Mouse (Mus musculus) hindbrain, embryonic 11.5 days (tissue): ENCODE results near the gene Naa38. TPM values are rescaled to one million over a fixed set of nuclear protein-coding genes. Genes with fewer than 3 reads are reported as not detected.

Experiments used
- ATAC-seq: fragments of 200-750 bp; cut with Nextera tagmentation; 2 replicates; pipeline ENCODE4 v1.8.0; 2017; ENCODE audit warnings: mild to moderate bottlenecking, moderate TSS enrichment, moderate library complexity; ENCODE audit not compliant: low FRiP score
- DNase-seq: peaks from one replicate; pipeline ENCODE4 v3.0.0-alpha.2; 2015; ENCODE audit warnings: low spot score
- H3K27ac ChIP-seq: fragments of 300-500 bp; sonication (generic); 2 replicates; pipeline ENCODE4 v1.5.1; 2014; ENCODE audit warnings: mild to moderate bottlenecking, low read depth, low read length
- H3K27me3 ChIP-seq: fragments of 300-500 bp; sonication (generic); 2 replicates; pipeline ENCODE4 v1.6.1; 2014; ENCODE audit warnings: mild to moderate bottlenecking, low read length, moderate library complexity, mixed read lengths; ENCODE audit not compliant: control insufficient read depth, insufficient read depth
- H3K36me3 ChIP-seq: fragments of 300-500 bp; sonication (generic); 2 replicates; pipeline ENCODE4 v1.6.1; 2014; ENCODE audit warnings: mild to moderate bottlenecking, low read length, moderate library complexity, mixed read lengths; ENCODE audit not compliant: control insufficient read depth, insufficient read depth
- H3K4me1 ChIP-seq: fragments of 300-500 bp; sonication (generic); replicated peaks from 2 replicates; pipeline ENCODE4 v1.6.1; 2014; ENCODE audit warnings: low read length, mixed read lengths; ENCODE audit not compliant: control insufficient read depth, insufficient read depth
- H3K4me2 ChIP-seq: fragments of 300-500 bp; sonication (generic); replicated peaks from 2 replicates; pipeline ENCODE4 v1.6.1; 2014; ENCODE audit warnings: mild to moderate bottlenecking, low read depth, low read length
- H3K4me3 ChIP-seq: fragments of 300-500 bp; sonication (generic); 2 replicates; pipeline ENCODE4 v1.5.1; 2014; ENCODE audit warnings: low read depth, low read length
- H3K9ac ChIP-seq: fragments of 300-500 bp; sonication (generic); 2 replicates; pipeline ENCODE4 v1.6.1; 2014; ENCODE audit warnings: low read depth, low read length
- H3K9me3 ChIP-seq: fragments of 300-500 bp; sonication (generic); 2 replicates; pipeline ENCODE4 v1.6.1; 2016; ENCODE audit warnings: low read length; ENCODE audit not compliant: control insufficient read depth
- WGBS: fragments of 180-500 bp; shearing (Covaris S2); extraction: QIAGEN DNeasy Blood & Tissue Kit; methylation state at CpG from one replicate; pipeline ENCODE4 v1.1.7; 2014; 5-methylcytosine and 5-hydroxymethylcytosine counted together
- polyA plus RNA-seq: library from polyadenylated mRNA; unstranded; fragments of >200 nt; fragmentation: Nextera tagmentation; extraction: Ambion mirVana; gene quantifications from 2 replicates; pipeline ENCODE4 v1.2.1, GENCODE M21; 2014

Naa38 gene
- polyA plus RNA-seq, 1 experiment from 2014 or later, result 120 TPM

GRCm38 (mm10) chr11:69409378-69410044 is 14.2 kb downstream of the Naa38 start:
- ATAC-seq (peak; percentile 45), DNase-seq (peak; percentile 91)
- Histone ChIP-seq H3K36me3 (peaks cover 20% of the 10 kb centered on the region), H3K4me3 (peak overlapping the region; percentile 88), H3K4me1 (peaks cover 26% of the 10 kb centered on the region), H3K27ac (peak overlapping the region; percentile 98), H3K4me2 (peak overlapping the region; percentile 99), H3K27me3 (no peaks in the 10 kb centered on the region), H3K9ac (peak overlapping the region; percentile 95), H3K9me3 (no peaks in the 10 kb centered on the region)
- WGBS, result under 1% methylated on average over 38 of the region's 46 CpGs

- Histone ChIP-seq H3K9me3 (no peaks in the 10 kb centered on the region), H3K36me3 (peaks cover 15% of the 10 kb centered on the region), H3K27ac (peak overlapping the region; percentile 98), H3K4me3 (peak overlapping the region; percentile 88), H3K9ac (peak overlapping the region; percentile 95), H3K27me3 (no peaks in the 10 kb centered on the region), H3K4me1 (peaks cover 26% of the 10 kb centered on the region), H3K4me2 (peak overlapping the region; percentile 99)
- ATAC-seq, result no peak
- DNase-seq, result no peak
- 0% methylated on average over 18 of the region's 18 CpGs for WGBS
These were observed 14.7 kb downstream of the Naa38 start for GRCm38 (mm10) chr11:69410045-69410309.

GRCm38 (mm10) chr11:69410310-69411072 is 15.2 kb downstream of the Naa38 start:
- peak overlapping the region; percentile 99 for H3K4me2 ChIP-seq
- H3K4me1 ChIP-seq, result peaks cover 26% of the 10 kb centered on the region
- peaks cover 10% of the 10 kb centered on the region for H3K36me3 ChIP-seq
- H3K9me3 ChIP-seq, result no peaks in the 10 kb centered on the region
- peak overlapping the region; percentile 98 for H3K27ac ChIP-seq
- ATAC-seq (peak; percentile 0; the same call in 1 of the 2 replicates), DNase-seq (peak; percentile 64)
- under 1% methylated on average over 40 of the region's 41 CpGs for WGBS
- H3K9ac ChIP-seq, result peak overlapping the region; percentile 95
- peak overlapping the region; percentile 88 for H3K4me3 ChIP-seq
- no peaks in the 10 kb centered on the region for H3K27me3 ChIP-seq

- peaks cover 7% of the 10 kb centered on the region; the same call in 1 of the 2 replicates for H3K36me3 ChIP-seq
- DNase-seq (peak; percentile 100), ATAC-seq (peak; percentile 63)
- H3K27ac ChIP-seq, result peak overlapping the region; percentile 98
- no peaks in the 10 kb centered on the region for H3K27me3 ChIP-seq
- H3K4me3 ChIP-seq, result peak overlapping the region; percentile 88
- H3K4me1 ChIP-seq, result peaks cover 26% of the 10 kb centered on the region
- 0% methylated on average over 26 of the region's 26 CpGs for WGBS
- H3K9ac ChIP-seq, result peak overlapping the region; percentile 95
- peak overlapping the region; percentile 99 for H3K4me2 ChIP-seq
- H3K9me3 ChIP-seq, result no peaks in the 10 kb centered on the region
These were observed 15.8 kb downstream of the Naa38 start for GRCm38 (mm10) chr11:69411073-69411535.

GRCm38 (mm10) chr11:69411538-69412203 is 16.4 kb downstream of the Naa38 start:
- peak; percentile 7; the same call in 1 of the 2 replicates for ATAC-seq
- H3K4me1 ChIP-seq, result peaks cover 26% of the 10 kb centered on the region

GRCm38 (mm10) chr11:69412548-69412947 is 17.3 kb downstream of the Naa38 start:
- Histone ChIP-seq H3K4me1 (peaks cover 28% of the 10 kb centered on the region), H3K9me3 (no peaks in the 10 kb centered on the region), H3K4me3 (peak overlapping the region; percentile 88), H3K9ac (peak overlapping the region; percentile 95; the same call in 1 of the 2 replicates), H3K27me3 (no peaks in the 10 kb centered on the region), H3K4me2 (peak overlapping the region; percentile 99), H3K36me3 (peaks cover 3% of the 10 kb centered on the region; the same call in 1 of the 2 replicates), H3K27ac (peak overlapping the region; percentile 98)
- DNase-seq, result no peak
- 65% methylated on average over 7 of the region's 7 CpGs for WGBS
- no peak for ATAC-seq

More at GRCm38 (mm10) chr11:69411538-69412203, 16.4 kb downstream of the Naa38 start:
- no peaks in the 10 kb centered on the region for H3K27me3 ChIP-seq
- peak overlapping the region; percentile 98 for H3K27ac ChIP-seq
- under 1% methylated on average over 38 of the region's 39 CpGs for WGBS
- peak overlapping the region; percentile 95 for H3K9ac ChIP-seq
- peak overlapping the region; percentile 99 for H3K4me2 ChIP-seq
- peak overlapping the region; percentile 88 for H3K4me3 ChIP-seq
- peak; percentile 75 for DNase-seq
- peaks cover 3% of the 10 kb centered on the region; the same call in 1 of the 2 replicates for H3K36me3 ChIP-seq
- H3K9me3 ChIP-seq, result no peaks in the 10 kb centered on the region

- peak within 1 kb of the TSS; percentile 99 for H3K9ac ChIP-seq
- H3K4me2 ChIP-seq, result peak within 1 kb of the TSS; percentile 99
- H3K27ac ChIP-seq, result peak within 1 kb of the TSS; percentile 100
- WGBS, result 39% methylated on average over 12 of the region's 12 CpGs
- peak within 1 kb of the TSS; percentile 80 for H3K4me3 ChIP-seq
- ATAC-seq (no peak), DNase-seq (peak; percentile 69)
- H3K4me1 ChIP-seq, result peaks cover 23% of the 10 kb centered on the region
- H3K9me3 ChIP-seq, result no peaks in the 10 kb centered on the region
- H3K27me3 ChIP-seq, result no peaks in the 10 kb centered on the region
- H3K36me3 ChIP-seq, result no peaks in the 10 kb centered on the region
These were observed 18.2 kb downstream of the Naa38 start, which contains the start of gene Kdm6b for GRCm38 (mm10) chr11:69413221-69414181. Kdm6b (minus strand) TSS chr11:69413675.
